Mouse (Mus musculus) kidney, postnatal 0 days (tissue): Measurements from ENCODE around the gene Ada. TPM values are rescaled to one million over a fixed set of nuclear protein-coding genes. Genes with fewer than 3 reads are reported as not detected.

Source experiments
- ATAC-seq: fragments of 200-750 bp; cut with Nextera tagmentation; replicated peaks from 2 replicates; pipeline ENCODE4 v1.8.0; 2017; ENCODE audit warnings: low read depth, moderate number of reproducible peaks, moderate TSS enrichment, moderate library complexity; ENCODE audit not compliant: low FRiP score
- DNase-seq: peaks from one replicate; pipeline ENCODE4 v3.0.0-alpha.2; 2016; ENCODE audit warnings: low spot score
- H3K27ac ChIP-seq: fragments of 300-500 bp; sonication (generic); 2 replicates; pipeline ENCODE4 v1.5.1; 2014; ENCODE audit warnings: mild to moderate bottlenecking
- H3K27me3 ChIP-seq: fragments of 300-500 bp; sonication (generic); 2 replicates; pipeline ENCODE4 v1.6.1; 2014; ENCODE audit warnings: low read length, mixed read lengths; ENCODE audit not compliant: insufficient read depth
- H3K36me3 ChIP-seq: fragments of 300-500 bp; sonication (generic); 2 replicates; pipeline ENCODE4 v1.6.1; 2014; ENCODE audit warnings: low read length, mixed read lengths; ENCODE audit not compliant: insufficient read depth
- H3K4me1 ChIP-seq: fragments of 300-500 bp; sonication (generic); replicated peaks from 2 replicates; pipeline ENCODE4 v1.6.1; 2014; ENCODE audit warnings: antibody characterized with exemption, low read length, mixed read lengths; ENCODE audit not compliant: insufficient read depth
- H3K4me2 ChIP-seq: fragments of 300-500 bp; sonication (generic); 2 replicates; pipeline ENCODE4 v1.6.1; 2014; ENCODE audit warnings: mild to moderate bottlenecking, low read length, moderate library complexity, mixed read lengths
- H3K4me3 ChIP-seq: fragments of 300-500 bp; sonication (generic); replicated peaks from 2 replicates; pipeline ENCODE4 v1.5.1; 2014; ENCODE audit warnings: low read depth, low read length
- H3K9ac ChIP-seq: fragments of 300-500 bp; sonication (generic); 2 replicates; pipeline ENCODE4 v1.6.1; 2014; ENCODE audit warnings: low read depth, low read length
- H3K9me3 ChIP-seq: fragments of 300-500 bp; sonication (generic); replicated peaks from 2 replicates; pipeline ENCODE4 v1.6.1; 2016; ENCODE audit warnings: low read length, inconsistent platforms, mixed read lengths
- CTCF ChIP-seq: IDR thresholded peaks from 2 replicates; pipeline ENCODE4 v1.5.1; 2016; ENCODE audit warnings: antibody characterized with exemption, low read depth, mild to moderate bottlenecking, moderate library complexity
- WGBS: fragments of 180-500 bp; shearing (Covaris S2); extraction: QIAGEN DNeasy Blood & Tissue Kit; methylation state at CpG from one replicate; pipeline ENCODE4 v1.1.7; 2014; 5-methylcytosine and 5-hydroxymethylcytosine counted together
- polyA plus RNA-seq: library from polyadenylated mRNA; unstranded; fragments of >200 nt; fragmentation: Nextera tagmentation; extraction: Ambion mirVana; gene quantifications from 2 replicates; pipeline ENCODE4 v1.2.1, GENCODE M21; 2015

The Ada gene
- polyA plus RNA-seq, 1 experiment from 2014 or later, result 7.7 TPM

- H3K36me3 ChIP-seq, result no peaks in the 10 kb centered on the region
- H3K4me3 ChIP-seq, result no peak overlapping the region
- no peaks in the 10 kb centered on the region for H3K27me3 ChIP-seq
- H3K9me3 ChIP-seq, result no peaks in the 10 kb centered on the region
- ATAC-seq (no peak), DNase-seq (no peak)
- H3K9ac ChIP-seq, result no peak overlapping the region
- 0 out of 2 replicates have a peak overlapping the region, but pooled peaks have one; percentile 14 for H3K4me2 ChIP-seq
- H3K27ac ChIP-seq, result 0 out of 2 replicates have a peak overlapping the region, but pooled peaks have one; percentile 79
- no peak for TF ChIP-seq CTCF
- 30% methylated on average over 2 of the region's 2 CpGs for WGBS
- H3K4me1 ChIP-seq, result peaks cover 19% of the 10 kb centered on the region
Measured at GRCm38 (mm10) chr2:163696763-163697162, 53.3 kb downstream of the Ada start.

DNA sequence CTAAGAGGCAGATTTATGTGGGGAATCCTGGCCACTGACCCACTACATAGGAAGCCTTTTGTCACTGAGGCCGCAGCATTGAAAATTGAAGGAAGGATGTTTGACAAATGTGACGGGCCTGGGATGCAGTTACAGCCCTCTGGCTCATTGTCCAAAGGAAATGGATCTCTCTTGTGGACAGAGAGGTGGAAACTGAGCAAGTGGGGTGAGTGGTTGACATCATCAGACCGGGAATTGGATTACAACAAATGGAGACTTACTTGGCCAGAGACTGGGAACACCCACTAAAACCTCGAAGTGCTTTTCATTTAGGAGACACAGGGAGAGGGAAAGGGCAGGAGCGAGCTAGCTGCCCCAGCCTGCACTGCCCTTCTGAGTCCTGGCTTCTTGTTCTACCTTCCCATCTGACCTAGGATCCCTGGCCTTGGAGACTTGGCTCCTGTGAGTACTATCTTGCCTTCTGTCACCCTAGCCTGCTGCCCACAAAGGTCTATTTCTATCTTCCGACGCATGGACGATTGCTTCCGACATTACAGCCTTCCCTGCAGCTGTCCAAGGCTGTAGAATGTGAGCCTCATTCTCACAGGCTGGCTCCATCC is 56.2 kb downstream of the Ada start:
- H3K9ac ChIP-seq, result no peak overlapping the region
- H3K4me1 ChIP-seq, result peaks cover 23% of the 10 kb centered on the region
- no peaks in the 10 kb centered on the region for H3K9me3 ChIP-seq
- no peak; the same call in 1 of the 2 replicates for ATAC-seq
- H3K36me3 ChIP-seq, result no peaks in the 10 kb centered on the region
- peak overlapping the region; percentile 30 for H3K4me2 ChIP-seq
- no peaks in the 10 kb centered on the region for H3K27me3 ChIP-seq
- H3K4me3 ChIP-seq, result no peak overlapping the region
- 17% methylated on average over 9 of the region's 9 CpGs for WGBS
- peak overlapping the region; percentile 80 for H3K27ac ChIP-seq
- no peak for TF ChIP-seq CTCF
- peak; percentile 79 for DNase-seq

- ATAC-seq, result no peak
- no peaks in the 10 kb centered on the region for H3K36me3 ChIP-seq
- H3K9ac ChIP-seq, result no peak overlapping the region
- no peak for DNase-seq
- H3K4me1 ChIP-seq, result peaks cover 23% of the 10 kb centered on the region
- TF ChIP-seq CTCF, result no peak
- peak overlapping the region; percentile 80 for H3K27ac ChIP-seq
- peak overlapping the region; percentile 30; the same call in 1 of the 2 replicates for H3K4me2 ChIP-seq
- H3K9me3 ChIP-seq, result no peaks in the 10 kb centered on the region
- no peaks in the 10 kb centered on the region for H3K27me3 ChIP-seq
- WGBS, result 47% methylated on average over 3 of the region's 3 CpGs
- no peak overlapping the region for H3K4me3 ChIP-seq
Measured at GRCm38 (mm10) chr2:163692873-163693612, 57.0 kb downstream of the Ada start.

DNA sequence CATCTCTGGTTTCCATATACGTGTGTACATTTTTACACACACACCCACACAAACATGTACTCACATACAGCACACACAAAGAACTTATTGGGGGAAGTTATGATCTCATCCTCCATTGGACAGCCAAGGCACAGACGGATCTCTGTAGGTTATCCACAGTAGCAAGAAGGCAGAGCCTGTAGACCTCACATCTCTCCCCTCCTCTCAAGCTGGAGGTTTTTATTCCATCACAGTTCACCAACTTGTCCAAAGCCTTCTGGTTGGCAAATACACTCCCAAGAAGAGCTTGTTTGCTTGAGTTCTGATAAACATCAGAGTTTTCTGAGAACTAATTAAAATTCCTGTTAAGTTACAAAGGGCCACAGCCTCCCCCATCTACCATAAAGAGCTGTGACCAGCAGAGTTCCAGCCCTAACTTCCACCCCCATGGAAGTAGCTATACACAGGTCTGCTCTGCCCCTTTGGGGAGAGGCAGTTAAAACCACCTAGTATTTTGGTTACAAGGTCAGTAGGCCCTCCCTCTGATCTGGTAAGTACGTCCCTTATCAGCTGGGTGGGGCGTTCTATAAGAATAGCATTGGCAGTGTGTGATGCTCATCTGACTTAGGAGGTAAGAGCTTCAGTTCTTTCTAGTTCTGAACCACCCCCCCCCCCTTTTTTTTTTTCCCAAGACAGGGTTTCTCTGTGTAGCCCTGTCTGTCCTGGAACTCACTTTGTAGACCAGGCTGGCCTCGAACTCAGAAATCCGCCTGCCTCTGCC is 58.0 kb downstream of the Ada start:
- no peak overlapping the region for H3K4me3 ChIP-seq
- no peaks in the 10 kb centered on the region for H3K36me3 ChIP-seq
- peak overlapping the region; percentile 13; the same call in 1 of the 2 replicates for H3K27ac ChIP-seq
- no peak overlapping the region for H3K4me2 ChIP-seq
- WGBS, result 68% methylated on average over 6 of the region's 6 CpGs
- H3K9ac ChIP-seq, result no peak overlapping the region
- no peaks in the 10 kb centered on the region for H3K27me3 ChIP-seq
- peaks cover 21% of the 10 kb centered on the region for H3K4me1 ChIP-seq
- DNase-seq (peak; percentile 53), ATAC-seq (peak; percentile 72; the same call in 1 of the 2 replicates)
- no peak for TF ChIP-seq CTCF
- H3K9me3 ChIP-seq, result no peaks in the 10 kb centered on the region

DNA sequence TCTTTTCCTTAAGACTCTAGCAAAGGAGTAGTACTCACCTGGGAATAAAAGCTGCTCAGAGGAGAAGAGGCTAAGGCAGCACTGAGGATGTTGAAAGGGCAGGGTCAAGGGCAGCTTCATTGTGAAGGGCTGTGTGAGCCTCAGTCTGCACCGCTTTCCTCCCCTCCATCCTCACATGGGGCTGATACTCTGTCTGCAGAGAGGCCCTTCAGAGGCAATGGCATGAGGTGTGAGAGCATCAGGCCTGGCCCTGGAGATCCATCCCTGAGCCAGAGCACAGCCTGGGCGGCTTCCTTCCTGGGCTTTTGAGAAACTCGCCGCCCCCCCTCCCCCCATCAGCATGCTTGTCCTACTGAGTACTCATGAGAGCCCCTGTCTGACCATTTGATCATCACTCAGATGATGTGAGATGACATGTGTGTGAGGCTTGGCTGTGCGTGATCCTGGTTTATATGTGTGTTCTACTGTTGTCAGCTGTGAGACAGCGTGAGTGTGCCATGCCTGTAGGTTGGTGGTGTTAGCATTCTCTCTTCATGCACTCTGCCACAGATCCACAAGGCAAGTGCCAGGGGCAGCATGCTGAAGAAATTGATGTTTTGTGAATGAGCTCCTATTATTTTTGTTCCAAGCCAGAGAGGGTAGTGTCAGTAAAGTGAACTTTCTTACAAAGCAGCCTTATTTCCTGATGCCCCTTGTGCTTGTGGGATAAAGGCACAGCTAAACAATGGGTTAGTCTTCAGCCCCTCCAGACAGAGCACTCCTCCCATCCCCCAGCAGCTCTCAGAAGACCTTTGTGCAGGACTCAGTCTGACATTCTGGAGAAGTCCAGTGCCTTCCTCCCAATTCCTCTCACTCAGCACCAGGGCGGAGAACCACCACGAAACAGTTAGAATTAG is 59.4 kb downstream of the Ada start:
- 79% methylated on average over 8 of the region's 8 CpGs for WGBS
- no peak for ATAC-seq
- Histone ChIP-seq H3K4me1 (peaks cover 26% of the 10 kb centered on the region), H3K27ac (peak overlapping the region; percentile 13; the same call in 1 of the 2 replicates), H3K9me3 (no peaks in the 10 kb centered on the region), H3K9ac (no peak overlapping the region), H3K27me3 (no peaks in the 10 kb centered on the region), H3K4me2 (no peak overlapping the region), H3K4me3 (no peak overlapping the region), H3K36me3 (no peaks in the 10 kb centered on the region)
- no peak for DNase-seq
- TF ChIP-seq CTCF, result no peak
